Mouse (Mus musculus): ENCODE measurements around the gene Cwc27. TPM values are rescaled to one million over a fixed set of nuclear protein-coding genes. Genes with fewer than 3 reads are reported as not detected.

Cwc27 gene
- polyA plus RNA-seq, 1 experiment from 2014 or later, result 25.0 TPM

DNA sequence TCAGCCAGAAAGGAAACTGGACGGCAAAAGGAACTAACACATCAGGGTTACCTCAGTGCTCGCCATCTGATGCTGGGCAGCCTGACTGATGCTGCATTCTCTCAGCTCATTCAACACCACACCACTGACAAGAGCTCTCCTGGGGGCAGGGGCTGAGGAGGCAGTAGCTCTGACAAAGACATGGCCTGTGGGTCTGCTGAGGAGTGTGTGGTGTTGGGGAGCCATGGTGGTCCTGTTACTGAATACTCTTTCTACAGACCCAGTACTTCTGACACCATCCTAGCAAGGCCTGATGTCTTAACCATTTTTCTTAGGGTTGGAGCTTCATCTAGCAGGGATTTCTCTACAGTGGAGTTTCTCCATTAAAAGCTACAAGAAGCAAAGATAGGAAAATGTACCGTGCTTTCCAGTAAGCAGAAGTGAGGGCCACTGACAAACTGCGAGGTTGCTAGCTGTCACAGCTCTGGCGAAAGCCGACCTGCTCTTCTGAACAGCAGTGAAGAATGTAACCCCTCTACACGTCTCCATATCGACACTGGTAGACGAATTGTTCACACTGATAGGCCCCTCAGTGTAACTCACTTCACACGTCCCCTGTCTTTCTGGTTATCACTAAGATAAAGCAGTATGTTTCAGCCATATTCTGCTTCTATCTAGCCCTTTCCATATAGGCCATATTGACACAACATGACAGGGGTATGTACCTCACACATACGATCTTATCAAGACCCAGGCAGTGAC is 189.6 kb downstream of the Cwc27 start:
- Histone ChIP-seq H3K9ac (ENCODE audit: low read length) (no peak overlapping the region), H3K4me2 (ENCODE audit: low read depth, low read length) (no peak overlapping the region), H3K36me3 (ENCODE audit: control insufficient read depth, insufficient read depth, low read length) (no peaks in the 10 kb centered on the region), H3K27ac (ENCODE audit: low read length) (no peak overlapping the region), H3K4me1 (replicated peaks; ENCODE audit: control insufficient read depth, insufficient read depth, low read length) (peaks cover 9% of the 10 kb centered on the region; the same call in 1 of the 2 replicates), H3K27me3 (ENCODE audit: control insufficient read depth, insufficient read depth, low read depth, low read length) (no peaks in the 10 kb centered on the region), H3K4me3 (ENCODE audit: low read length) (no peak overlapping the region), H3K9me3 (ENCODE audit: control insufficient read depth, low read length) (no peaks in the 10 kb centered on the region)
- no peak for ATAC-seq (ENCODE audit: low read depth)
- 47% methylated on average over 11 of the region's 11 CpGs for WGBS

DNA sequence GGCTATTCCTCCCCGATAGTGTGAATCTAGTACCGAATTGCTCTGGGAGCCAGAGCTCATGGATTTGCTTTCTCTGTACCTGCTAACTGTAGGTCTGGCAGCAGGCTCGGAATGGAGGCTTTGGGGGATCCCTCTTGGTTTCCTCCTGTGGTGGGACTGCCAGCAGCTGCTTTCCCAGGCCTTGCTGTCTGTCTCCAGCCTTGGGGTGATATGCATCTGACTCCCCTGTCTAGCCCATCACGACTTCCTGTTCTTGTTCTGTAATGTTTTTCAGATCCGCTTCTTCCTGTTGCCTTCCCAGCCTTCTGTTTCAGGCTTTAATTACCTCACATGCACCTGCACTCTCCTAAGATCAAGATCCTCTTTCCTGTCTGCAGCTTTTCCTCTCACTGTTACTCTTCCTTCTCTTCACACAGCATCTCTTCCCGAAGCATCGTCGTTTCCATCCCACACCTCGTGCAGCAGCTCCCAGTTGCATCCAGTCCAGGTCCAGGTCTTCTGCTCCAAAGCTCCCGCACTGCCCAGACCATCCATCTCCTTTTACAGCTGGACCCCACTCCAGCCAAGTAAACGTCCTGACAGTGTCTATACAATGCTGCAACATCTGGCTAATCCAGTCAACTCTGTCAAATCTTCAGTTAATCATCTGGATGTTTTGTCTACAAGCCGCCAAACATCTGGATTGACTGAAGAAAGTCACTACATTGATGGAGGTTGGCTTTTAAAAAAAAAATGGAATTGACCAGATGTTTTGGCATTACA is 193.6 kb downstream of the Cwc27 start:
- Histone ChIP-seq H3K4me2 (ENCODE audit: low read depth, low read length) (no peak overlapping the region), H3K9ac (ENCODE audit: low read length) (no peak overlapping the region), H3K27me3 (ENCODE audit: control insufficient read depth, insufficient read depth, low read depth, low read length) (no peaks in the 10 kb centered on the region), H3K4me3 (ENCODE audit: low read length) (no peak overlapping the region), H3K27ac (ENCODE audit: low read length) (no peak overlapping the region), H3K9me3 (ENCODE audit: control insufficient read depth, low read length) (no peaks in the 10 kb centered on the region), H3K36me3 (ENCODE audit: control insufficient read depth, insufficient read depth, low read length) (no peaks in the 10 kb centered on the region), H3K4me1 (replicated peaks; ENCODE audit: control insufficient read depth, insufficient read depth, low read length) (peaks cover 7% of the 10 kb centered on the region)
- WGBS, result 66% methylated on average over 12 of the region's 12 CpGs
- no peak for ATAC-seq (ENCODE audit: low read depth)

DNA sequence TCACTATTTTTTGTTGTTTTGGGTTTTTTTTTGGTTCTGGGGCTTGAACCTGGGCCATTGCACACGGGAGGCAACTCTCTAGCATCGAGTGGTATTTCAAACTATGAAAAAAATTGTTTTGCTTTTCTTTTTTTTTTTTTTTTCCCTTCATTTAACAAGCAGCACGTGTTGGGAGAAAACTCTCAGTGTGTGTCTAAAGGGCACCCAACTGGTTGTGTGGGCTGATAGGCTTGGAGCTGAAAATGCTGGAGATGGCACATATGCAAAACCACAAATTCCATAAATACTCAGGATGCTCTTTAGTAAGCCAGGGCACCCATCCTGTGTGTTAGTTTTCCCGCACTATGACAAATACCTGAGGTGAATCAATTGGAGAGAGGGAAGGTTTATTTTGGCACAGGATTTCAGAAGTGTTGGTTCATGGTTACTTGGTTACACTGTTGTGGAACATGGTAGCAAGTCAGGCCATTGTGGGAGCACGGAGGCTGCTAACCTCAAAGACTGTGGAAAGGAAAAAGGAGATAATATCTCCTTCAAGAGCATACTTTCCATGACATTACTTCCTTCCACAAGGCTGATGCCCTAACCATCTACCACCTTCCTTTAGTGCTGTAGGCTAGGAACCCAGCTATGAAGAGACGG is 194.7 kb downstream of the Cwc27 start:
- H3K9ac ChIP-seq (ENCODE audit: low read length), result no peak overlapping the region
- no peak overlapping the region for H3K27ac ChIP-seq (ENCODE audit: low read length)
- no peak overlapping the region for H3K4me3 ChIP-seq (ENCODE audit: low read length)
- H3K9me3 ChIP-seq (ENCODE audit: control insufficient read depth, low read length), result no peaks in the 10 kb centered on the region
- H3K27me3 ChIP-seq (ENCODE audit: control insufficient read depth, insufficient read depth, low read depth, low read length), result no peaks in the 10 kb centered on the region
- 67% methylated on average over 6 of the region's 6 CpGs for WGBS
- H3K4me2 ChIP-seq (ENCODE audit: low read depth, low read length), result no peak overlapping the region
- no peak for ATAC-seq (ENCODE audit: low read depth)
- peaks cover 7% of the 10 kb centered on the region for H3K4me1 ChIP-seq (replicated peaks; ENCODE audit: control insufficient read depth, insufficient read depth, low read length)
- no peaks in the 10 kb centered on the region for H3K36me3 ChIP-seq (ENCODE audit: control insufficient read depth, insufficient read depth, low read length)

DNA sequence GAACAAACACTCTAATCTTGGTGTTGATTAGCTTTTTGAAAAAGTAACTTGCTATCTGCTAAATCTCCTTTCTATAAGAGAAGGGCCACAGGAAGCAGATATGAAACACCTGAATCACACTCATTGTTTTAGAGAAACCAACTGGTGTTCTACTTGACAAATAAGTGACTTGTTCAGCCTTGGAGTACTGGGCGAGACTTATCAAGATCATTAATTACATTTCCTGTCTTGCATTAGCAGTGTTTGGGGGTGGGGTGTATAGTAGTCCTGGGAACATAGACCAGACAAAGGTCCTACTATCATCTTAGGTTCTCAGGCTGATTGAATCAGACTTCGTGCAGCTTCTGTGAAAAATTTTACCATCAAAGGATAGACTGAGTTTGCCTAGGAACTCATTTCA is 196.5 kb downstream of the Cwc27 start:
- no peaks in the 10 kb centered on the region for H3K36me3 ChIP-seq (ENCODE audit: control insufficient read depth, insufficient read depth, low read length)
- H3K4me2 ChIP-seq (ENCODE audit: low read depth, low read length), result no peak overlapping the region
- H3K4me1 ChIP-seq (replicated peaks; ENCODE audit: control insufficient read depth, insufficient read depth, low read length), result peaks cover 7% of the 10 kb centered on the region
- no peak overlapping the region for H3K9ac ChIP-seq (ENCODE audit: low read length)
- H3K9me3 ChIP-seq (ENCODE audit: control insufficient read depth, low read length), result no peaks in the 10 kb centered on the region
- 33% methylated on average over 2 of the region's 2 CpGs for WGBS
- peak overlapping the region; percentile 33; the same call in 1 of the 2 replicates for H3K27ac ChIP-seq (ENCODE audit: low read length)
- H3K4me3 ChIP-seq (ENCODE audit: low read length), result no peak overlapping the region
- H3K27me3 ChIP-seq (ENCODE audit: control insufficient read depth, insufficient read depth, low read depth, low read length), result no peaks in the 10 kb centered on the region
- ATAC-seq (ENCODE audit: low read depth), result peak; percentile 67

DNA sequence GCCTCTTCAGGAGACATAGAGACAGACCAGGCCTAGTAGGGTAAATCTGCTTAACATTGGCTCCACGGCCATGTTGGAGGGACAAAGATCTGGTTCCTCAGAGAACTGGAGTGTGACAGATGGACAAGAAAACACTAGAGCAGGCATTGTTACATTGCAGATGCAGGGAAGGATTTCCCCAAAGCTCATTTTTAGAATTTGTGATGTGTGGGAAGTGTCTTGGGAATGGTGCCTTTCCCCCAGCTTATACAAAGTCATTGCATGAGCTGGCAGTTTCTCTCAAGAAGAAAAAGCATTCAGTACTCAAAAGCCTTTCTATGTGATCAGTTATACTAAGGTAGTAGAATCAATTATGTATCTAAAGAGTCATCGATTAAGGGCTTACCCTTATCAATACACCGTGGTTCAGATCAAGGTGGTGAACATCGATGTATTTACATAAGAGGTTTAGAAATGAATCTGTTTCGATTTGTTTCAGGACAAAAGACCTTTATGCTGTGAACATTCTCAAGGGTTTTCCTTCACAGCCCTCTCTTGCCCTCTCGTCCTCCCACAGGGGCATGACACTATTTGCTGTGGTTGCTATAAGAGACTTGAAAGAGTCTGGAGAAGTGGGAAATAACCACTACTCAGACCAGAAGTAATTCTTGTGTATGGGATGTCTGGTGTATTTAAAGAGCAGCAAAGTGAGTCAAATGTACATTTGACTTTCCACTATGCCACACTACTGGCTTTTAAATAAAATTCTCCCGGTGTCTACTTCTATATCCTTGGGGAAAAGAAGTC is 197.2 kb downstream of the Cwc27 start:
- Histone ChIP-seq H3K27ac (ENCODE audit: low read length) (peak overlapping the region; percentile 51; the same call in 1 of the 2 replicates), H3K36me3 (ENCODE audit: control insufficient read depth, insufficient read depth, low read length) (no peaks in the 10 kb centered on the region), H3K27me3 (ENCODE audit: control insufficient read depth, insufficient read depth, low read depth, low read length) (no peaks in the 10 kb centered on the region), H3K4me2 (ENCODE audit: low read depth, low read length) (no peak overlapping the region), H3K9me3 (ENCODE audit: control insufficient read depth, low read length) (no peaks in the 10 kb centered on the region), H3K4me3 (ENCODE audit: low read length) (no peak overlapping the region), H3K4me1 (replicated peaks; ENCODE audit: control insufficient read depth, insufficient read depth, low read length) (peaks cover 7% of the 10 kb centered on the region), H3K9ac (ENCODE audit: low read length) (no peak overlapping the region)
- ATAC-seq (ENCODE audit: low read depth), result peak; percentile 75
- WGBS, result 66% methylated on average over 7 of the region's 7 CpGs

DNA sequence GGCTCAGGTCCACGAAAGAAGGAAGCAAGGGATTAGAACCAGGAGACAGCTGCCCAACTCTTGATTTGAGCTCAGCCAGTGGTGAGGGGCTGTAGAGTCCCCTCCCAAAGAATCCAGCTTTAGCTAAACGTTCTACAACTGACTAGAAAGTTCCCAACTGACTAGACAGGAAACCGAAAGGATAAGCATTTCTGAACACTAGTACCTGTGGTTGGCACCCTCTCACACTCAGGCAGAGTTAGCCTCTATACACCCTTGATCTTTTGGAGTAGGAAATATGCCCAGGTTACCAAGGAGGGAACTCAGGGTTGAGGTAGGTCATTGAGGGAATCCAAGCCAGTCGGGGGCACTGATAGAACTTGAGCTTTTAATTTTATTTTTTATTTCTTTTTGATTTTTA is 199.7 kb downstream of the Cwc27 start:
- Histone ChIP-seq H3K4me3 (ENCODE audit: low read length) (no peak overlapping the region), H3K9me3 (ENCODE audit: control insufficient read depth, low read length) (no peaks in the 10 kb centered on the region), H3K4me2 (ENCODE audit: low read depth, low read length) (no peak overlapping the region), H3K27me3 (ENCODE audit: control insufficient read depth, insufficient read depth, low read depth, low read length) (no peaks in the 10 kb centered on the region), H3K27ac (ENCODE audit: low read length) (no peak overlapping the region), H3K4me1 (replicated peaks; ENCODE audit: control insufficient read depth, insufficient read depth, low read length) (peaks cover 5% of the 10 kb centered on the region), H3K36me3 (ENCODE audit: control insufficient read depth, insufficient read depth, low read length) (no peaks in the 10 kb centered on the region), H3K9ac (ENCODE audit: low read length) (no peak overlapping the region)
- no peak for ATAC-seq (ENCODE audit: low read depth)
- WGBS, result 85% methylated on average over 4 of the region's 4 CpGs

DNA sequence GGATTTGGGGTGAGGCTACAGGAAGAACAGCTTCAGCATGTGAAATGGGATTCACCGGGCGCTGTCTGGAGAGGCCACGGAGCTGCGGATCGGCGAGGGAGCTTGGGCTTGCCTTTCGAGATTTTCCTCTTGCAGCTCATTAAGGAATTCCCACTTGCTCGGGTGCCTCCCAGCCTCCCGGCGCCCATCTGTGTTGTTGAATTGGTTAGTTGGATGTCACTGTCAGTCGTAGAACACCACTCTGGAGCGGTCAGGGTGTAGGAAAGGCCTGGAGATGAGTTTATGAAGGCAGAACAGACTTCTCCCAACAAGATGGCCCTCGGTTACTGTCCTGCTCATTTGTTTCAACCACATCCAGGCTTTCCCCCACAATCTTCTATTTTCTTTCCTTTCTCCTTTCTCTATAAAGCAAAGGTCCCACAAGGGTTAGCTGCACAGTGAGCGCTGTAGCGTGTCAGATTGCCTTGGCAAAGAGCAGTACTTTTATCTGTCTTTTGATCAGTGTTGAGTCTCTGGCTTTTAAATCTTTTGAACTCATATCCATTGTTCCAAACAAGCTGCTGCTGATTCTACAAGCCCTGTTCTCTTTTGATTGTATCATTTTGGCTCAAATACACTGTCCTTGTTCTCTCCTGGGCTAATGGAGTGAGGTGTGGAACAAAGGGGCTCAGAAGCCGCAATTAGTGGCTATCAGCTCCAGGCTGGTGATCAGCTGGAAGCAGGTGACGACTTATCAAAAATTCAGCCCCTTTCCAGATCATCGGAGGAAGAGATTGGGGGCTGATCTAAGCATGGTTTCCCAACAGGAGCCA is 200.7 kb downstream of the Cwc27 start:
- H3K9me3 ChIP-seq (ENCODE audit: control insufficient read depth, low read length), result no peaks in the 10 kb centered on the region
- no peak overlapping the region for H3K27ac ChIP-seq (ENCODE audit: low read length)
- no peak overlapping the region for H3K4me2 ChIP-seq (ENCODE audit: low read depth, low read length)
- H3K4me1 ChIP-seq (replicated peaks; ENCODE audit: control insufficient read depth, insufficient read depth, low read length), result peaks cover 5% of the 10 kb centered on the region
- 84% methylated on average over 18 of the region's 18 CpGs for WGBS
- no peaks in the 10 kb centered on the region for H3K36me3 ChIP-seq (ENCODE audit: control insufficient read depth, insufficient read depth, low read length)
- H3K4me3 ChIP-seq (ENCODE audit: low read length), result no peak overlapping the region
- ATAC-seq (ENCODE audit: low read depth), result no peak
- H3K27me3 ChIP-seq (ENCODE audit: control insufficient read depth, insufficient read depth, low read depth, low read length), result no peaks in the 10 kb centered on the region
- H3K9ac ChIP-seq (ENCODE audit: low read length), result no peak overlapping the region

DNA sequence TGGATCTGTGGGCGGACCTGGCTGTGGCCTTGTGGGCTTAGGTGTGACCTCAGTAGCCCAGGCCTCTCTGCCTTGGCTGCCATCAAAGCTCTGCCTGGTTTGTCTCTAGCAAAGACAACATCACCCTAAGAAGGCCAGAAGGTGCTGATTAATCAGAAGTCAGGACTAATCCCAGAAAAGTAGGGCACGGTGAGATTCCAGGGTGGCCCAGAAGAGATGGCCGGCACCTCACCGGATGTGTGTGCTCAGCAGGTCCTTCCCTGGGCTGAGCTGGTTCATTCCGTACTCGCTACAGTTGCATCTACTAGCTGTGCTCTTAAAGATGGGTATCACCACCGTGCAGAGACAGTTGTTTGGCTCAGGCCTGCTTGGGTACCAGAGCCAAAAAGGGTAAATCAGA is 201.8 kb downstream of the Cwc27 start:
- ATAC-seq (ENCODE audit: low read depth), result no peak
- Histone ChIP-seq H3K4me3 (ENCODE audit: low read length) (no peak overlapping the region), H3K9ac (ENCODE audit: low read length) (no peak overlapping the region), H3K27me3 (ENCODE audit: control insufficient read depth, insufficient read depth, low read depth, low read length) (no peaks in the 10 kb centered on the region), H3K27ac (ENCODE audit: low read length) (no peak overlapping the region), H3K4me2 (ENCODE audit: low read depth, low read length) (no peak overlapping the region), H3K36me3 (ENCODE audit: control insufficient read depth, insufficient read depth, low read length) (no peaks in the 10 kb centered on the region), H3K9me3 (ENCODE audit: control insufficient read depth, low read length) (no peaks in the 10 kb centered on the region), H3K4me1 (replicated peaks; ENCODE audit: control insufficient read depth, insufficient read depth, low read length) (no peaks in the 10 kb centered on the region)
- 90% methylated on average over 7 of the region's 7 CpGs for WGBS

Measured in lung, embryonic 16.5 days (tissue).